Mouse (Mus musculus) stomach, embryonic 15.5 days (tissue): ENCODE data around the gene Alkbh3. TPM values are rescaled to one million over a fixed set of nuclear protein-coding genes. Genes with fewer than 3 reads are reported as not detected.

Experiments
- ATAC-seq: fragments of 200-750 bp; cut with Nextera tagmentation; 2 replicates; pipeline ENCODE4 v1.8.0; 2017; ENCODE audit warnings: low read depth, moderate number of reproducible peaks, moderate TSS enrichment; ENCODE audit not compliant: insufficient read depth, low FRiP score
- H3K27ac ChIP-seq: fragments of 300-500 bp; sonication (generic); 2 replicates; pipeline ENCODE4 v1.5.1; 2015; ENCODE audit warnings: mild to moderate bottlenecking, inconsistent platforms
- H3K27me3 ChIP-seq: fragments of 300-500 bp; sonication (generic); replicated peaks from 2 replicates; pipeline ENCODE4 v1.6.1; 2015; ENCODE audit warnings: inconsistent platforms
- H3K36me3 ChIP-seq: fragments of 300-500 bp; sonication (generic); 2 replicates; pipeline ENCODE4 v1.6.1; 2015; ENCODE audit warnings: inconsistent platforms
- H3K4me1 ChIP-seq: fragments of 300-500 bp; sonication (generic); 2 replicates; pipeline ENCODE4 v1.6.1; 2015; ENCODE audit warnings: inconsistent platforms
- H3K4me2 ChIP-seq: fragments of 300-500 bp; sonication (generic); 2 replicates; pipeline ENCODE4 v1.6.1; 2015; ENCODE audit warnings: mild to moderate bottlenecking, inconsistent platforms
- H3K4me3 ChIP-seq: fragments of 300-500 bp; sonication (generic); replicated peaks from 2 replicates; pipeline ENCODE4 v1.5.1; 2015; ENCODE audit warnings: inconsistent platforms
- H3K9ac ChIP-seq: fragments of 300-500 bp; sonication (generic); 2 replicates; pipeline ENCODE4 v1.6.1; 2015; ENCODE audit warnings: inconsistent platforms
- H3K9me3 ChIP-seq: fragments of 300-500 bp; sonication (generic); 2 replicates; pipeline ENCODE4 v1.6.1; 2016; ENCODE audit warnings: inconsistent platforms
- WGBS: fragments of 180-500 bp; shearing (Covaris S2); methylation state at CpG from one replicate; pipeline ENCODE4 v1.1.7; 2015; 5-methylcytosine and 5-hydroxymethylcytosine counted together
- polyA plus RNA-seq: library from polyadenylated mRNA; unstranded; fragments of >200 nt; fragmentation: Nextera tagmentation; extraction: Ambion mirVana; gene quantifications from 2 replicates; pipeline ENCODE4 v1.2.1, GENCODE M21; 2015

Gene Alkbh3
- polyA plus RNA-seq, 1 experiment from 2014 or later: 62.7 TPM

DNA sequence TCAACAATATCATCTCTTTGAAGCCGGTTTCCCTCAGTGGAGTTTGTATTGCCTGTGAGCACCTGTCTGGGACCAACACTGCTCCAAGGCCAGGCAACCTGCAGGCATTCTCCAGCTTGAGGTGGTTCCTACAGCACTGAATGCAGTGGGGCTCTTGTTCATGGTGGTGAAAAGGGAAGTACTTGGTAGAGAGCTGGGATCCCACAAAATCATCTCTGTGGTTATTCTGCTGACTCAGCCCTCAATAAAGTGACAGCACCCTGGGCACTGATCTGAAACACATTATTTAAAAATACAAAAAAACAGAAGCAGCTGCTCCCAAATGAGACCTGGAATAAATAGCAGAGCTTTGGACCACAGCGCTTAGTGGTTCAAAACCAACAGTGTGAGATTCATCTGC is 22.2 kb downstream of the Alkbh3 start:
- ATAC-seq: no peak
- no peak overlapping the region for H3K4me3 ChIP-seq
- H3K9me3 ChIP-seq: no peaks in the 10 kb centered on the region
- H3K27ac ChIP-seq: no peak overlapping the region
- no peak overlapping the region for H3K4me2 ChIP-seq
- H3K36me3 ChIP-seq: peaks cover 23% of the 10 kb centered on the region
- H3K4me1 ChIP-seq: no peaks in the 10 kb centered on the region
- WGBS: 84% methylated on average over 2 of the region's 2 CpGs
- no peaks in the 10 kb centered on the region for H3K27me3 ChIP-seq
- no peak overlapping the region for H3K9ac ChIP-seq

DNA sequence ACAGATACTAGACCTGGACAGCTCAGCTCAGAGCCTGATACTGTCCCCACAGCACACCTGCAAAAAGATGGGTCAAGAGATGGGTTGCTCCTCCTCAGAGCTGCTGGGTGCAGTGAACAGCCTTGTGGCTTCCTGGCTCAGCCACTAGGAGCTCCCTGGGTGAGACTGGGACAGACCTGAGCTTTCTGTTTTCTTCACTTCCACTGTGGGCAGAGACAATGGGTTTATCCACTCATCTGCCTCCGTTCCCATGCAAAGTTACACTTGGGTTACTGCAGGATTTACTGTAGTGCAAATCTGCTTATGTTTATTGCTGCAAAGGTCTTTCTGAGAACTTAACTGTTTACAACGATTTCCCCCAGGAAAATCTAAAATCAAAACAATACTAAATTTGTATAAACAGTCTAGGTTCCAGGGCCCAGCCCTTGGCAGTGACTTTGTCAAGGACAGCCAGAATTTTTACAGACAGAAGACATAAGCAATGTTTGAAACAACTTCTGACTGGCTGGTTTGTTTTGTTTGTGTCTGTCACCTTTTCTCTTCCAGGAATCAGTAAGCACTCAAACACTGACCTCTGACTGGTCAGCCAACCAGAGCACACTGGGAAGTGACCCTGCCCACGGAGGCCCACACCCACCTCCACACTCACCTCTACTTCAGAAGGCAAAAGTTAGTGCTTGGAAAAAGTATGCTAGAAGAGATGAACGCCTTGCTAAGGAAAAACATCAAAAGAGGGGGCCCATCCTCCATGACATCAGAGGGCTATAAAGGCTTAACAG is 28.0 kb downstream of the Alkbh3 start:
- H3K4me3 ChIP-seq: no peak overlapping the region
- peaks cover 14% of the 10 kb centered on the region; the same call in 1 of the 2 replicates for H3K4me1 ChIP-seq
- no peak overlapping the region for H3K9ac ChIP-seq
- H3K36me3 ChIP-seq: peaks cover 2% of the 10 kb centered on the region; the same call in 1 of the 2 replicates
- H3K9me3 ChIP-seq: no peaks in the 10 kb centered on the region
- peak overlapping the region; percentile 41 for H3K27ac ChIP-seq
- WGBS: 53% methylated on average over 4 of the region's 4 CpGs
- no peak overlapping the region for H3K4me2 ChIP-seq
- H3K27me3 ChIP-seq: no peaks in the 10 kb centered on the region
- no peak for ATAC-seq

DNA sequence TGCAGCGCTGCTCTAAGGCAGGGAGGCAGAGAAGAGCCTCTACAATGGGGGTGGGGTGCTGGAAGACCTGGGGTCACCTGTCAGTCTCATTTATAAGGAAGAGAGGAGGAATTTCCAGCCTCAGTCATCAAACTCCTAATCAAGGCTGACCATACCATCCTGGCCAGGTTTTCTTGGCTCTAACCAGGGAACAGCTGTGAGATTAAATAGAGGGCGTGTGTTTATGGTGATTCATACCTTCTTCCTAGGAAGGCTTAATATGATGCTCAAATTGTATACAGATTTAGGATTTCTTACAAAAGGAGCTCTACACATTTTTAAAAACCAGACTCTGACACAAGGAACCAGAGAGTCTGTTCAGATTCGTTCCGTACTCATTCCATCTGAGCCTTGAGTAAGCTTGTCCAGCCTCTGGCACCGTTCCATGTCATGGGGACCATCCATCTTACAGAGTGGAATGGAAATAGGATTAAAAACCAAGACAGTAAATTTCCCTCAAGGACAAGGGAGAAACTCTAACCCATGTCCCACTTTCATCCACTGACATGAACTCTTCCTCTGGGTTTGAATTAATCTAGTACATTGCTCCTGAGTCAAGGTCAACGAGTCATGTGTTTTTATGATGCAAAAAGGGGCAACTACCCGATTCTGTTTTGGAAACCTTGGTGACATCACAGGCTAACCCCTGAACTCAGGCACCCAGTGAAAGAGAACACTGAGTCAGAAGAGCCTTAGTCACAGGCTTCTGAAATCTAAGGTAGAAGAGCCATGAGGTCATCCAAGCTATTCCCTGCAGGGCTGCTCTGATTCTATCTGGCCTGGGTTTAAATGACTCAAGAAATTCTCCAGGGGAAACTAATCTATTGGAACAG is 31.1 kb downstream of the Alkbh3 start:
- Histone ChIP-seq H3K27me3 (no peaks in the 10 kb centered on the region), H3K4me3 (no peak overlapping the region), H3K9ac (no peak overlapping the region), H3K4me1 (peaks cover 34% of the 10 kb centered on the region), H3K36me3 (no peaks in the 10 kb centered on the region), H3K4me2 (no peak overlapping the region), H3K27ac (peak overlapping the region; percentile 64), H3K9me3 (no peaks in the 10 kb centered on the region)
- ATAC-seq: no peak
- WGBS: 55% methylated on average over 7 of the region's 7 CpGs

DNA sequence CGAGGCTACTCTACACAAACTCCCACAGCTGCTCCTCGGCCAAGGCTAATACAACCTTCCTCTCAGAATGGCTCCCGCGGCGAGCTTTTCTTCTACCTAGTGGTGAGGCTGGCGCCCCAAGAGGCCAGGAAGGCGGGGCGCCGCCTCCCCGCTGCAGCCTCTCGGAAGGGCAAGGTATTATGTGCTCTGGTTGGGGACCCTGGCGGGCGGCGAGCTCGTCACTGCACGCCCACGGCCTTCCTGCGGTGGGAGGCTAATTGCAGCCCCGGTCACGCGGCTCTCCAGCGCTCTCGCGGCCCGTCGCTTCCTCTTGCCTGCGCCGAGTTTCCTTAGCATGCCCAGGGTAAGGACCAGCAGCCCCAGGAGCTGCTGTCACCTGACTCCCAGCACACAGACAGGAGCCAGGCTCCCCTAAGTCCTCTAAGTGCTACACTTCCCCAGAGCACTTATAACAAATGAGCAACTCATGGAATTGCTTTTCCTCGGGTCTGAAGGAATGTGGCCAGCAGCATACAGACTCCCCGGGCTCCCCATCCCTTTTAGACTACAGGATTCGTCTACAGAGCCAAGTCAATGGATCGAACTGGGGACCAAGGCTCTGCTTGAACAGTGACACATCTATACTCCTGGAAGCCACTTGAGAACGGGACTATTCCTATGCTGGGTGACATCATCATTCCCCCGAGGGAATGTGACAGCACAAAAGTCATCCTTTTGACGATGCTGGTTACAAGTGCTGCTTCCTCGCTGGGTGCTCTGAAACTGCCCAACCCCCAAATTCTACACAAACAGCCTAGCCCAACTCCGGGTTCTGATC is 34.0 kb downstream of the Alkbh3 start:
- no peaks in the 10 kb centered on the region for H3K36me3 ChIP-seq
- H3K4me2 ChIP-seq: peak overlapping the region; percentile 70
- no peaks in the 10 kb centered on the region; the same call in 1 of the 2 replicates for H3K27me3 ChIP-seq
- H3K9ac ChIP-seq: peak overlapping the region; percentile 9; the same call in 1 of the 2 replicates
- H3K9me3 ChIP-seq: no peaks in the 10 kb centered on the region
- peak overlapping the region; percentile 34 for H3K4me3 ChIP-seq
- WGBS: 2% methylated on average over 37 of the region's 37 CpGs
- peak overlapping the region; percentile 77 for H3K27ac ChIP-seq
- ATAC-seq: peak; percentile 61
- peaks cover 31% of the 10 kb centered on the region for H3K4me1 ChIP-seq

DNA sequence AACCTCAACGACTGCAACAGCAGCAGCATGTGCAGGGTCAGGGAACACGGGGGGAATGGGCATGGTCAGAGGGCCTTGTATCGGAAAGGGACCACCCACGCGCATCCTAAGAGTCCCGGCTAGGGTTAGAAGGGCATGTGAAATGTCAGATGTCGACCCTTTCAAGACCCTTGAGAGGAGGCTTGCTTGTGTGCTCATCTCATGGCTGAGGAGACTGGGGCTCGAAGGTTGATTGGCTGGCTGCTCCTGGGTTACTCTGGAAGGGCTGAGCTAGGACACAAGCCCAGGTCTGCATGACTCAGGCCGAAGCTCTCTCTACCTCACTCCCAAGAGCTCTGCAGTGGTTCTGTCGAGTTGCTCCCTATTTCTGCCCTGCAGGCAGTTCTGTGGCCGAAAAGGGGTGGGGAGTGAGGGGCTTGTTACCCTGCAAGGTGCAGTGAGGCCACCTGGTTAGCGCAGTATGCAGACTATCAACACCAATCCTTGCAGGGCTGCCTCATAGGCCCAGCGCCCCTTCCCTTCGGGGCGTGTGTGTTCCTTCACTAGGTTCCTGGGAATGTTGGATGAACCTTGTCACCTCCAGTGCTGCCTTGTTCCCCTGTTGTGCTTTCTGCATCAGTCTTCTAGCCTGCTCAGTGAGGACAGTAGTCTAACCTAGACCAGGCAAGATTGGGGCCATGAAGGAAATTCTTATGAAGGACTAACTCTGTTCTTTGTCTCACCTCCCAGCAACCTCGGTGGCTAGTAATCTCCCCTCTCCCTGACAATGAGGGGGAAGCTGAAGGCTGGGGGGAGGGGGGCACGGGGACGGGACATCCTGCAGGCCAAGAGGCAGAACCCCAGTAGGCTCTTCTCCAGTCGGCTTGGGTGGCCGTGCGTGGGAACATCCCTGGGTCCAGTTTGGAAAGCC is 34.8 kb downstream of the Alkbh3 start:
- no peaks in the 10 kb centered on the region for H3K36me3 ChIP-seq
- no peaks in the 10 kb centered on the region for H3K9me3 ChIP-seq
- H3K4me2 ChIP-seq: peak overlapping the region; percentile 70
- H3K27ac ChIP-seq: peak overlapping the region; percentile 77
- WGBS: 24% methylated on average over 21 of the region's 21 CpGs
- ATAC-seq: no peak; the same call in 1 of the 2 replicates
- H3K4me1 ChIP-seq: peaks cover 31% of the 10 kb centered on the region
- peak overlapping the region; percentile 6; the same call in 1 of the 2 replicates for H3K9ac ChIP-seq
- H3K27me3 ChIP-seq: no peaks in the 10 kb centered on the region; the same call in 1 of the 2 replicates
- peak overlapping the region; percentile 34 for H3K4me3 ChIP-seq

DNA sequence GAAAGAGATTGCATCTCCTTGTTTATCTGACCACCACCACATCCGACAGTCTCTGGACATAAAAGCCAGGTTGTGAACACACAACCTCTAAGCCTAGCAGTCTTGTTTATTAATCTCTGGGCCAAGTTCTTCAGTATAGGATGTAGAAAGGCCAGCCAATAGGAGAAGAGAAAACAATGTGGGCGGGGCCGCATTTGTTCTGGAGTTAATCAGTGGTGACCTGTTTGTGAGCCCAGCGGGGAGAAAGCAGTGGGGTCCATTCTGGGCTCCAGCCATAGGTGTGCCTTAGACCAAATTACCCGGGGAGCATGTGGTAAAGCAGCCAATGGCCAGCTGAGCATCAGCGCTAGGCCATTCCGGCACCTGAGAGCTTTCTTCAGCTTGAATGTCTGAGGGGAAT is 35.6 kb downstream of the Alkbh3 start:
- H3K9ac ChIP-seq: no peak overlapping the region
- no peaks in the 10 kb centered on the region for H3K9me3 ChIP-seq
- 45% methylated on average over 7 of the region's 7 CpGs for WGBS
- H3K27ac ChIP-seq: no peak overlapping the region
- no peaks in the 10 kb centered on the region for H3K36me3 ChIP-seq
- H3K4me1 ChIP-seq: peaks cover 30% of the 10 kb centered on the region
- ATAC-seq: no peak
- H3K27me3 ChIP-seq: no peaks in the 10 kb centered on the region; the same call in 1 of the 2 replicates
- no peak overlapping the region for H3K4me3 ChIP-seq
- H3K4me2 ChIP-seq: no peak overlapping the region

DNA sequence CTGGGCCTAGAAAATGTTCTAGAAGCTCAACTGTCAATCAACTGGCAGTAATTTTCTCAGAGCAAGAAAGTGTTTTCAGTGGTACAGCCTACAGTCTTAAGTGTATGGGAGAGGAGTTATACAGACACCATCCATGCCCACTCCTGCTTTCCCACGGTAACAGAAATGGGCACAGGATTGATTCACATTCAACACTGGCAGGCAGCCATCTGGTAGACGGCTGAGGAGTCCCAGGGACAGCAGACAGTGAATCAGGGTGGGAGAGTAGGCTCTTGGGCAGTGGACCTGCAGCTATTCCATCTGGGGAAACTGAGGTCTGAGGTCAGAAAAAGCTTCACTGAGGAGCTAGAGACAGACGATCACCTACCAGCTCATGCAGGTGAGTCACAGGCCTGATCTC is 39.0 kb downstream of the Alkbh3 start:
- no peak overlapping the region for H3K4me2 ChIP-seq
- WGBS: 65% methylated on average over 3 of the region's 3 CpGs
- H3K4me1 ChIP-seq: peaks cover 10% of the 10 kb centered on the region
- H3K27me3 ChIP-seq: no peaks in the 10 kb centered on the region; the same call in 1 of the 2 replicates
- H3K9ac ChIP-seq: no peak overlapping the region
- no peak for ATAC-seq
- H3K27ac ChIP-seq: no peak overlapping the region
- H3K36me3 ChIP-seq: no peaks in the 10 kb centered on the region
- H3K4me3 ChIP-seq: no peak overlapping the region
- H3K9me3 ChIP-seq: no peaks in the 10 kb centered on the region

DNA sequence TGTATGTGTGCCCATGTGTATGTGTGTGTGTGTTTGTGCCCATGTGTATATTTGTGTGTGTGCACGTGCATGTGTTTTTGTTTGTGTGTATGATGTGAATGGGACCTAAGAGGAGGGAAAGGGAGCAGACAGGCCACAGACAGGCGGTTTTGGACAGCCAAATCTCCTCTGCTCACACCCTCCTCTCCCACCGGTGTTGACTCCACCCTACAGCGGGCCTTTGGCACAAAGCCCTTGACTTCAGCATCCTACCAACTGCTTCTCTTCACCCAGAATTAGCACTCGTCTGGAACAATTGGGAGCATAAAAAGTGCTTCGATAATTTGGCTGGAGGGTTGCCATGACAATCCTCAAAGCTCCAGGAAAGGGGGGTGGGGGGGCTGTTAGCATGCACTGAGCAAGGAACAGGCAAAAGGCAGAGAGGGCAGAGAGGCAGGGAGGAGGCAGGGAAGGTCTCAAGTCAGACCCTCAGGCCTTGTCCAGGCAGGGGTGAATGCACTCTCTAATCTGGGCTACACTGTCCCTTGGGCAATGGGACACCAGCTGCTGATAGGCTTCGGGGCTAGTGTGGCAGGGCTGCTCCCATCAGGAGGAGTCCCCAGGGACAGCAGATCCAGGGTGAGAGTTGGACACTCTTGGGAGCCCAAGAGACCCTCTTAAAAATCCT is 46.0 kb downstream of the Alkbh3 start:
- Histone ChIP-seq H3K27ac (no peak overlapping the region), H3K4me2 (no peak overlapping the region), H3K4me1 (0 out of 2 replicates have a peak, but pooled peaks cover 4% of the 10 kb centered on the region), H3K9ac (no peak overlapping the region), H3K9me3 (no peaks in the 10 kb centered on the region), H3K4me3 (no peak overlapping the region), H3K36me3 (no peaks in the 10 kb centered on the region), H3K27me3 (no peaks in the 10 kb centered on the region)
- WGBS: 47% methylated on average over 7 of the region's 7 CpGs
- no peak for ATAC-seq

DNA sequence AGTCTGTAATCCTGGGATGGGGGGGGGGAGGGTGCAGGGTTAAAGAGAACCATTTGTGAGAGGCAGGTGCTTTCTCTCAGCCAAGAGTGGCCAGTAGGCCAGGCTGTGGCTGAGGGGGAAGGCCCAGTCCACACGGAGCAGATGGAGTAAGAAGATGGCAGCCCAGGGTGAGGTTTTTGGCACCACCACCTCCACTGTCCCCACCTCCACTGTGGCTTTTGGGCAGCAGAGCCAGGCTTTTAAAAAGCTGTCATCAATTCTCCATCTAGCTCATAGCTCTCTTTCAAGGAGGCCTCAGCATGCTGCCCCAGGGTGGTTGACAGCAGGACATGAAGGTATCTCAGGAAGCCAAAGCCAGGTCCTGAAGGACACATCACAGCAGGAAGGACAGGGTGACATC is 46.8 kb downstream of the Alkbh3 start:
- no peak for ATAC-seq
- H3K36me3 ChIP-seq: no peaks in the 10 kb centered on the region
- no peaks in the 10 kb centered on the region for H3K9me3 ChIP-seq
- no peak overlapping the region for H3K4me3 ChIP-seq
- H3K27me3 ChIP-seq: no peaks in the 10 kb centered on the region
- 50% methylated on average over 1 of the region's 1 CpGs for WGBS
- no peak overlapping the region for H3K9ac ChIP-seq
- H3K27ac ChIP-seq: no peak overlapping the region
- H3K4me2 ChIP-seq: no peak overlapping the region
- H3K4me1 ChIP-seq: 0 out of 2 replicates have a peak, but pooled peaks cover 4% of the 10 kb centered on the region

DNA sequence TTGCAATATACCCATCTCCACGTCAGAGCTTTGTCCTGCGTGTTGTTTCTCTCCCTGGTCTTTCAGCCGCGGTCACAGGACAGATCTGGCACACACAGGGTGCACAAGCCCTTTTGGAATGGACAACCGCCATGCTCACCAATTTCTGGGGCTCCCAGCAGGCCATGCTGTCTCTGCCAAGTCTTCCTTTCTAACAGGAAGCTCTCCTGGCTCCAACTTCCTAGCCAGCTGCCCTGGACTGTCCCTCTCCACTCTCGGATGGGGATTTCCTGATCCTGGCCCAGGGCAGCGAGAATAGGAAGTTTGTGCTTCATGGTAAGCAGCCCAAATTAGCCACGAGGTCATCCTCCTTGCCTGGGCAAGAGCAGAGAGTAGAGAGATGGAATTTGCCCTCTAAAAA is 48.9 kb downstream of the Alkbh3 start:
- Histone ChIP-seq H3K27me3 (peaks cover 16% of the 10 kb centered on the region), H3K9me3 (no peaks in the 10 kb centered on the region), H3K36me3 (no peaks in the 10 kb centered on the region), H3K4me1 (0 out of 2 replicates have a peak, but pooled peaks cover 4% of the 10 kb centered on the region), H3K9ac (no peak overlapping the region), H3K4me3 (no peak overlapping the region), H3K27ac (no peak overlapping the region), H3K4me2 (no peak overlapping the region)
- WGBS: 67% methylated on average over 8 of the region's 8 CpGs
- no peak for ATAC-seq
